Mouse (Mus musculus) ovary, postnatal 10 days (tissue): Measurements from ENCODE around the gene Slc20a1.

Experiments
- DNase-seq: peaks from one replicate; pipeline ENCODE4 v3.0.0; 2022; ENCODE audit warnings: low spot score

The Slc20a1 gene

DNA sequence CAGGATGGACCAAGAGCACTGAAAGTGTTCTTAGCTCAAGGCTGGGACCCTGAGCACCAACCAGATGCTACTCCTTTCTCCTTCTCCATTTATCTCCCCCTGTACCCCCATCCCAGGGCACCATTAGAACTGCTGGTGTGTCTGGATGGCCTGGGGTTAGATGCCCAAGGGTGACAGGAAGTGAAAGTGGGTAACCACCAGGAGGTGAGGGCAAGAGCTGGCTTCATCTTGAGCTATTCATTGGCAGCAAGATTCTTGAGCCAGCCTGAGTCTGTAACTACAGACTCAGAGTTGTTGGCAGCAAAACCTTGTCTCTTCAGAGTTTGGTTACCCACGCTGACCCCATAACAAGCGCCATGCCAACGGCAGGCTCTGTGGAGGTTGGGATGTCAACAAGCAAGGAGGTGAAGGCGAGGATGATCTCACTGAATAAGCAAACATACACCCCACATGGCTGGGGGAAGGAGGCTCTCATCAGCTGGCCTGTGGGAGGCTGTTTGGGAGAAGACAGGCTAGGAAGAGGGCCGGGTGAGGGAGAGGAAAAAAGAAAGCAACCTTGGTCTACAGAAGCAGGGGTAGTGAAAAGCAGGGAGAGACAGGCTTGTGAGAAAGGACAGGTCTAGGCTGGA, 12.2 kb upstream of the Slc20a1 start:
- DNase-seq, result no peak

DNA sequence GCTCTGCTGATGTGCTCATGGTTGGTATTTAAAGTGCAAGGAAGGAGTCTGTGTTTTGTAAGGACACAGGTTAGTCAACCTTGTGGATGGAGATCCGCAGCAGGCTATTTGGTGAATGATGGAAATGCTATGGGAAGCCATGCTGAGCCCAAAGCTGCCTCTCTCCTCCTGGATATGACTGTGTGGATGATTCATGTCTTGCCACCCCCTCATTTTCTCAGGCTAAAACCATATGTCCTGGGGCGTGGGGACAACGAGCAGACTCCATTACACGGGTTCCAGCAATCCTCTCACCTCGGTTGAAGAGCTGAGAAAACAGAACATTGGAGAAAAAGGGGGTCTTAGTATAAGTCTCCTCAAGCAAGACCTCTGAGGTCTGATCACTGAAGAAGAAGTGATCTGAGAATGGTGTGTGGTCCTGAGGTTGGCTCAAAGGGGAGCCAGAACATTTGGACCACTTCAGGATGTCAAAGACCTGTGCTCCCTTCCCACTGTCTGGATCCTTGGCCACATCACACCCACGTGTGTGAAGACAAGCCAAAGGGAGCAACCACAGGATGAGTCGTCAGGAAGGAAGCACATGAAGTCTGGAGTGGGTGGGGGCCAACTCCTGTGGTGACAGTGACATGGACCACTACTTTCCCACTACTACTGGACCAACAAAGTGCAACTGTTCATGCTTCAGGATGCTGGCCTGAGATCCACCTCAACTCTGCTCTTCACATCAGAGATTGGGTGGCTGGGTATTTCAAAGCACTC, 6.0 kb upstream of the Slc20a1 start:
- no peak for DNase-seq

DNA sequence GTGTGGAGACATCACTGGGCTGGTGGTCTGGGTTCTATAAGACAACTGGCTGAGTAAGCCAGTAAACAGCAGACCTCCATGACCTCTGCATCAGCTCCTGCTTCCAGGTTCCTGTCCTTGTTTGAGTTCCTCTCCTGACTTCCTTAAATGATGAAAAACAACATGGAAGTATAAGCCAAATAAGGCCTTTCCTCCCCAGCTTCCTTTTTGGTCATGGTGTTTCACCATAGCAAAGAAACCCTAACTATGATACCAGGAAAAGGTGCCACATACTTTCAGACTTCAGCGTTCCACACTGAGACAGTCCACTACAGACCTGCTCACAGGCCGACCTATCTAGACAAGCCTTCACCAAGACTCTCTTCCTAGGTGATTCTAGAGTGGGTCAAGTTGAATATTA, 2.2 kb upstream of the Slc20a1 start:
- DNase-seq, result no peak

DNA sequence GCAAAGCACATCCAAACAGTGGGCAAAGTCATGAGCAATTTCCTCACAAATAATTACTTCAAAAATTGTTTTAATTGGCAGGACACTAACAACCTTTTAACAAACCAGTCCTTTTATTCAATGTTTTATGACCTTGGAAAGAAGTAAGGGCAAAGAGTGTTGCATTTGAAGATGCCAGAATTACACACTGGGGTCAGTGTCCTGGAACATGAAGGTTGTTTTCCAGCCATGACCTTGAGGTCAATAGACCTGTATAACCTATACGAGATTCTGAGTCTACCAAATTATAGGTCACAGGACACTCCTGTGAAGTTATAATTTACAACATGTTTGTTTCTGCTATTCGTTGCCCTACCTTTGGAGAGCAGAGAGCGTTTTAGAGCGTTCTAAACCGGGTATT, 1.4 kb upstream of the Slc20a1 start:
- no peak for DNase-seq

DNA sequence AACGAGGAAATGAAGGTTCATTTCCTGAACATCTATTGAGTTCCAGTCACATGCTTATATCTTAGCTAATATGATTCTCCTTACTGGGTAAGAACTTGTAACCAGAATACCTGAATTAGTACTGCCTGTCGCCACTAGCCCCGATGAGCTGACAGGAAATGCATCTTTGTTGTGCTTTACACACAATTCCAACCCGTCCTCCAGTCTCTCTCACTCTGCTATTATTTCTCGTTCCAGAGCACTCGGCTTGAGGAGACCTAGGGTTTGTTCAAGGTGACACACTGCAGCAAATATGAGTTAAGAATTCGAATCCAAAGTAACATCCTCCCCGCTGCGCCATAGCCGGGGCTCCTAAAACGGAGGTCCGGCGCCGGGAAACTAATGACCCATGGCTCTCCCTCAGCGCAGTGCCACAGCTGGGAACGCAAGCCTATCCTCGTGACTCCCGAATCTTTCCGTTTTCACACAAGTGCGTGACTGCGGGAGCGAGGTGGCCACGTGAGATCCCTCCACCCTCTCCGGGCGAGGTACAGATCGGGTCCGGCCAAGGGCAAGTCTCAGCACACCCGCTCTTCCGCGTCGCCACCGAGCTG, 625 bp upstream of the Slc20a1 start:
- no peak for DNase-seq

DNA sequence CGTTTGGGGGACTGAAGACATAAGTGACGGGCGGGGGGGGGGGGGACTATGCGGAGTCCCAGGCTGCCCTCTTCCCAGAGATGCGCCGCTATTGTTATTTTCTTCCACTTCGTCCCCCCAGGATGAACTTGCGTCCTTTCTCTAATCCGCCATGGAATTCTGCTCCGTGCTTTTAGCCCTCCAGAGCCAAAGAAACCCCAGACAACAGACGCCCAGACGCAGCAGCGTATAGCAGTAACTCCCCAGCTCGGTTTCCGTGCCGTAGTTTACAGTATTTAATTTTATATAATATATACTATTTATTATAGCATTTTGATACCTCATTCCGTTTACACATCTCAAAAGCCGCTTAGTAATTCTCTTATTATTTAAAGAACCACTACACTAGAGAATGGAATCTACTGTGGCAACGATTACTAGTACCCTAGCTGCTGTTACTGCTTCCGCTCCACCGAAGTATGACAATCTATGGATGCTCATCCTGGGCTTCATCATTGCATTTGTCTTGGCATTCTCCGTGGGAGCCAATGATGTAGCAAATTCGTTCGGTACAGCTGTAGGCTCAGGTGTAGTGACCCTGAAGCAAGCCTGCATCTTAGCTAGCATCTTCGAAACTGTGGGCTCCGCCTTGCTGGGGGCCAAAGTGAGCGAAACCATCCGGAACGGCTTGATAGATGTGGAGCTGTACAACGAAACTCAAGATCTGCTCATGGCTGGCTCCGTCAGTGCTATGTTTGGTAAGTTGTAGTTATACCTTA, 943 bp downstream of the Slc20a1 start:
- DNase-seq, result no peak

DNA sequence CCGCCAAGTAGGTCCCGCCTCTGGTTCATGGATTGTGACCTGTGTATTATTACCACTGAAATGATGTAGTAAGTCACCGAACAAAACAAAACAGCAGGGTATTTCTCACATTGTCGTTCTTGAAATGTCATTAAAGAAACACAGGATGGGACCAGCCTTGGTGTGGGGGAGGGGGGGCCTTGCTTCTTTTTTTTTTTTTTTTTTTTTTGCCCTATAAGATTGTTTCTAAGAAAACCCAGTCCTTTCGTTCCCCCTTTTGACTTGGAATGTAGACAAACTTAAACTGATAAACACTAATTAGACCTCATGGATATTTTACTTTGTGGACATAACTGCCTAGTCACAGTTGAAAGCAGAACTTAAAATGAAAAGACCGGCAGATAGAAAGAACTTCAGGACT, 6.4 kb downstream of the Slc20a1 start:
- no peak for DNase-seq

DNA sequence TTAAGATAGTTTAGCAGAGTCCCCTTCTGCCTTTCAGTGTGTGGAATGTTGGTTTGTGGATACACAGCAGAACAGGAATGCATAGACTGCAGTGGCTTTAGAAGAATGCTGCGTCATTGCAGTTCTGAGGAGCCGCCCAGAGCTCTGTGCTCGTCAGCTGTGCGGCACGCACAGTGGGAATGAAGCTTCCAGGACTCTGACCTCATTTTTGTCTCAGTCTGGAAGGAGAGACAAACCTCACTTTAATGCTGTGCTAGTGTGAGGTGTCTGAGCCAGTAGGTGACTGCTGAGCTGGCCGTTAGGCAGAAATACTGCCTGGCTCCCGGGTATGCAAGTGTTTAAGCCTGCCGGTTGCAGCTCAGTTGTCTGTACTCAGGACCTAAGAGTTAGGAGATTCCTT, 8.3 kb downstream of the Slc20a1 start:
- no peak for DNase-seq

DNA sequence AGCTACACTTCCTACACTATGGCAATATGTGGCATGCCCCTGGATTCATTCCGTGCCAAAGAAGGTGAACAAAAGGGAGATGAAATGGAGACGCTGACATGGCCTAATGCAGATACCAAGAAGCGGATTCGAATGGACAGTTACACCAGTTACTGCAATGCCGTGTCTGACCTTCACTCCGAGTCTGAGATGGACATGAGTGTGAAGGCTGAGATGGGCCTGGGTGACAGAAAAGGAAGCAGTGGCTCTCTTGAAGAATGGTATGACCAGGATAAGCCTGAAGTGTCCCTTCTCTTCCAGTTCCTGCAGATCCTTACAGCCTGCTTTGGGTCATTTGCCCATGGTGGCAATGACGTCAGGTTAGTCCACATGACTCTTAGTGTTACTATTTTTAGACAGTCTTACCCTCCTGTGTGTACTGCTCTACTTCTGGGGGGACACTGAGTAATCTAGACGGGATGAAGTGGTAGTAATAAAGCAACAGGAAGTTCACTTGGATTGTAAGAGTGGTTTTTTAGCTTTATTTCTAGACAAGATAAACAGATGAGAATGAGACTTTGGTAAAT, 9.7 kb downstream of the Slc20a1 start:
- no peak for DNase-seq

DNA sequence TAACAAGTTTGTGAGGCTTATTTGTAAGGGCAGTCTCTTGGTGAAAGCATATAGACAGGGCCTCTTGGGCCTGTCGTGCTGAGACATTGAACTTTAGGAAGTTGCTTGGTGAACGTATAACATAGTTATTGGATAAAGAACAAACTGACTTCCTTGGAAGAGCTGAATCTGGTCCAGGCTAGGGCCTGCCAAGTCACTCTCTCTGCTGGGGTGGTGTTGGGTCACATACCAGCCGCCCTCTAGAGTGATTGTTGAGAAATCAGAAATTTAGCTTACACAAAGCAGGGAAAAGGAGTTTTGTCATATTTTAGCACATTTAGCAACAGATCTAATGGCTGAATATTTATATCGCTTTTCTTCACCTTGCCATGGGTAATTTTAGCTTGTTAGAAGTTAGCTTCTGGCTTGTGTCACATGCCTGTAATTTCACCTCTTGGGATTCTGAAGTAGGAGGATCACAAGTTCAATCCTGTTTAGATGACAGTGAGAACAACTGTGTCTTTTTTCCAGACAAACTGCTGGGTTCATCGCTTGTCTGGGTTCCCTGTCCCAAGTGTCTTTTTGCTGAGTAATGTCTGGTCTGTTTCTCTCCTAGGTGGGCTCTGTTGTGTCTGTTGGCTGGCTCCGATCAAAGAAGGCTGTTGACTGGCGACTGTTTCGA, 11.7 kb downstream of the Slc20a1 start:
- DNase-seq, result no peak

DNA sequence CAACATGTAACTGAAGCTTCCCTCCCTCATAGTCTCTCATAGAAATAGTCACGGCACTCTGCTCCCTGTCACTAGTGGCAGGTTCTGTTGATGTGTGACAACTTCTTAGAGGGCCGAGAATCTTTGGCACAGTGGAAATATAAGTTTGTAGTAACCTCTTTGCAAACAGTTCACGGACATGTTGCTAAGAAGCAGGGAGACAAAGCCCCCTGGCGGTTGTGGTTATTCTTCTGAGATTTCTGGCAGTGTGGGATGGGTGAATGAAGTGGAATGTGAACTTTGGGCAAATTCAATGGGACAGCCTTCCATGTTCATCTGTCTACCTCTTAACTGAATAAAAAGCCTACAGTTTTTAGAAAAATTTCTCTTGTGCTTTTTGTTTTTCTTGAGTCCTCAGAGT, 12.7 kb downstream of the Slc20a1 start:
- no peak for DNase-seq

DNA sequence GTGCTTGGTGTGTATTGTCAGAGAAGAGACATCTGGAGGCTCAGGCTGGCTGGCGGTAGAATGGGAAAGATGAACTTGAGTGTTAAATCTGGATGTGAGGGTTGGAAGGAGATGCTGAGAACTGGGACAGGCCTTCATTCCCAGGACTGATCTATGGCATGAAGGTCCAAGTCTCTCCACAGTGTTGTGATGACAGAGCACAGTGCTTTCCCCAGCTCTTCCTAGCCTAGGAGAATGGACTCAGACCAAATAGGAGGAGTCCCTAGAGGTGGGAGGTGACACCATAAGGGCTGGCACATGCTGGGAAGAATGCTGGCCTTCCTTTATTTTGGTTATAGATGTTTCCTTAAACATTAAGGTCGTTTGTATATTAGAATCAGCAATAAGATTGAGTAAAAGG, 13.4 kb downstream of the Slc20a1 start:
- DNase-seq, result no peak

DNA sequence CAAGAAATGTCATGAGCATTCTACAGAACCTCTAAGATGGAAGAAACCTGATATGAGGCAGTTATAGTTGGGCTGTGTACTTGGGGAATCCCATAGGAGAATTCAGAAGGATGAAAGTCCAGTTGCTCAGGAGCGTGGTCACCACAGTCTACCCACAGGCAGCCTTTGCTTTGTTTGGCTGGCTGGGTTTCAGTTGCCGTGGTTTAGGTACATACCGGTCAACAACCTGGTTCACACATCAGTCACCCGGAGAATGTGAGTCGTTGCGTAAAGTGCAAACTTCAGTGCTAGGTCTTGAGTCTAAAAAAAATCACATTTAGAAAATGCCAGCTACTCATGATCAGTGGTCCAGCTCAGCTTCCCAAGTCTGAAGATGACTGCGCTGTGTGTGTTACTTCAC, 14.0 kb downstream of the Slc20a1 start:
- DNase-seq, result no peak

DNA sequence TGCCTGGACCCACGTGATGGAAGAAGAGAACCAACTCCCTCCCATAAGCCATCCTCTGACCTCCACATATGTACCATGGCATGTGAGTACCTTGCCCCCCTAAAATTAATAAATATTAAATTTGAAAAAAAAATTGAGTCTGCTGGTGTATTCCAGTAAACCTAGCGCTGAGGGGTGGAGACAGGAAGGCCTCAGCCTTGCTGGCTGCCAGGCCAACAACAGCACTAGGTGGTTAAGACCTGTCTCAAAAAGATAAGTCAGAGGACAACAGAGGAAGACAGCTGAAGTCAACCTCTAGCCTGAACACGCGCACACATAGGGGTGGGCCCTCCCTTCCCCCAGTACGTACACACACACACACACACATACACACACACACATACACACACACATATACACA, 16.2 kb downstream of the Slc20a1 start:
- DNase-seq, result no peak

DNA sequence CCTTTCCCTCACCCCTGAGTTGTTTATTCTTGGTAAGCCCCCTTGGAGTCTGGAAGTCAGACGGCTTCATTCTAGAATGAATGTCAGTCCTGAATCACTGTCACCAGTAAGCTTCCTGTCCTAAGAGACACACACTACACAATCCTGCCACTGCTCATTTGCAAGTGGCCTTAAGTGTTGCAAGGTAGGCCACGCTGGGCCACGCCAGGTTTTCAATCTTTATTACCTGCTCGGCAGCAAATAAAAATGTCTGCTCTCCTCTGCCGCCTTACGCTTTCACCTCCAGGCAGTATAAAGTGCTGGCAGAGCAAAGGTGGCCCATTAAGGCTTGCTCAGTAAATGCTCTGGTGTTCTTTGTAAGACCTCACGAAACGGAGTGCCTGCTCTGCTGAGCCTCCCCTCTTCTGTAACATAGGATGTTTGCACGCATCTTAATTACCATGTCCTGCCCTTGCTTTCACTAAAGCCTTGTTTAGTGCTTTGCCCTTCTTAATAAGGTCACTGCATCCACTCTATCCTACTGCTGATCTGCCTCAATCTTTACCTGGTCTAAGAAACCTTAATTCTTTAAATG, 19.1 kb downstream of the Slc20a1 start:
- no peak for DNase-seq

DNA sequence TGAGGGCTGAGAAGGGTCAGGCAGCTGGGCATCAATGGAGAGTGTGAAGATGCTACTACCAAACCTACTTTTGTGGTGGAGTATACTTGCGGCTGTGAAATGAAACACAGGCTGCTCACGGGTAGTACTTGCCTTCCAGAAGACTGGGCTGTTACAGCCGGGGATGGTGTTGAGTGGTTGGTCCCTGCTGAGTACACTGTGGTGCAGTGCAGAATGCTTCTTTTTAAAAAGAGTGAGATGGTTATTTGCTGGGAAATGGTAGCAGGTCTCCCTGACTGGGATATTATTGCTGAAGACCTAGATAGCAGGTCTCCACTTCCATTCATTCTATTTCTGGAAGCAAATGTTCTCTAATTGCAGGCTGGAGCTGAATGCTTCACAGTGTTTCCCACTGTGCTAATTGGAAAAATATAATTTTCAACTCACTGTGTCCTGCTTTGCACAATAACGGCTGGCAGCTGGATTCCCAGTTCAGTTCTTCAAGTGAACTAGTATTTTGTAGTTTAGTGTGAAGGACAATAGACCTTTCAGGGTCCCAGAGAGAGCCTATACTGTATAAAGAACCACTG, 20.1 kb downstream of the Slc20a1 start:
- no peak for DNase-seq

DNA sequence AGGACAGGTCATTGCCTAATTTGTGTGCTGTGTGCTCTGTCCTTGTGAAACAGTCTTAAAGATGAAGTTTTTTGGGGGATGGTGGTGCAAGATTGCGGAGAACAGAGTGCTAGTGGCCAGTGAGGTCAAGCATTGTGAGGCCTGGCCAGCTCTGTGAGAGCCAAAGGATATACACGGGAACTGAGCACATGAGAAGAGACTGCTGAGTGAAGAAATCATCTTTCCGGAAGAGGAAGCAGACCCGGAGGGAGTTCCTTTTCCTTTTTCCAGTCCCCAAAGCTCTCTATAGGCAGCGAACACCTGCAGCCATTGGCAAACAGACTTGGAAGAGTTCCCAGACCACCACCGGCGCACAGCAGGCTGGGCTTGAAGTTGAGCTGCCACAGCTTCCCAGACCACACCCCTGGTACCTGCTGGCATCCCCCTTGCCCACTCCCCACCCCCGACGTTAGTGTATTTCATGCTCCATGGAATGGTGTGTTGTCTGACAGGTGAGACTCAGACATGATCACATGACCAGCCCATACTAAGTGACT, 22.6 kb downstream of the Slc20a1 start:
- DNase-seq, result no peak

DNA sequence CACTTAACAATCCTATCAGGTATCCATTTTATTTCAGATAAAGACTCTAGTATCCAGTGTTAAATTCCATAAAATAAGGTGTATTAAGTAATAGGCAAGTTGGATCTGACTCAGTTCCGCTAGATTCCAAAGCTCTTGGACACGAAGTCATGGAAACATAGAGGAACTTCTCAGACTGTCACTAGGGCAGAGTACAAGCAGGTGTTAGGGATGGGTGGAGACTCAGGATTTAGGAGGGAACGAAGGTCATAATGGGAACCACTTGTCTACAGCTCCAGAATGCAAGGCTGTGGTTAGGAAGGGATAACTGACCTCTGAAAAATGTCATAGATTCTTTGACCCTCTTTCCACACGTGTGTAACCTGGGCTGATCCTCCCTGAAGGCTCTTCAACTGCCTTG, 25.6 kb downstream of the Slc20a1 start:
- no peak for DNase-seq

DNA sequence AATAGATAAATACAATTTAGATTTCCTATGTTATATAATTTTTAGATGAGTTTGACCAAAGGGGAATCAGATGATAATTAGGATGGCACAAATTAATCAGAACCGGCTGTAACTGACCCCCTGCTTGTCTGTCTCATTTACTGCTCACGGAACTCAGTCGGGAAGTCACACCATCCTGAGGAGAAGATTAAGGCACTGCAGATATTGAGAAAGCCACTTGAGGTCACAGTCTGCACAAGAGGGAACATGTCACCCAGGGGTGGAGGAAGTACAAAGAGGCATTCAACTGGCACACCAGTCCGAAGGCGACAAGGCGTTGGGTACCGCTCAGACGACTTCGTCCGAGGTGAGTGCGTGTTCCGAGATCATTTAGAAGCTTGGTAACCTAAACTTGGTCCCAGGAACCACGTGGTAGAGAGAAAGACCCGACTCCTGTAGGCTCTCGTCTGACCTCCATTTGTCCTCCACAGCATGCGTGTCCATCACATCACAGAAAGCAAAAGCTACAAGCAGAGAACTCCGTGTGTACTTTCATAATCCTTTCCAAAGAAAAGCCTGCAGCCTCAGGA, 26.8 kb downstream of the Slc20a1 start:
- DNase-seq, result no peak

DNA sequence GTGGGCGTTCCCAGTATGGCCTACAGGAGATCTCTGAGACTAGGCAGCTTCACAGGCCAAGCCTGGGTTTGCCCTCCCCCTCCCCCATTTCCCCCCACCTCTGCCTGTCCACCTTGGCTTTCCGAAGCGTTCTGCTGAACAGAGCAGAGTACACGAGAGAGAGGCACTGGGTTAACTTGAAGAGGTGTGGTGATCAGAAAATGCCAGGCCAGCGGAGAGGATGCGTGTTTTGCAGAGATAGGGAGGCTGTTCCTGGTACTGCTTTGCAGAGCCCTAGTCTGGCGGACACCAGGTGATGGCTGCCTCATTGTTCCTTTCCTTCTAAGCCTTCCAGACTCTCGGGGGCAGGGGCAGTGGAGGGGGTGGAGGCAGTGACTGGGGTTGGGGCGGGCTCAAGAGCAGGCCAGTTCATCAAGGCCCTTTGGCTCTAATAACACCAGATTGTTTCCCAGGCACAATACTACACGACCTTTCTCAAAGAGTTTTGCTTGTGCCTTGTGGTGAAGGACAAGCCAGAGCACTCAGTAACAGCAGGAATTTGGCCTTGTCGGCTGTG, 27.8 kb downstream of the Slc20a1 start:
- DNase-seq, result no peak
